Mouse (Mus musculus) liver, embryonic 14.5 days (tissue): ENCODE results near the gene Pttg1ip.

Experiments
- CTCF ChIP-seq: IDR thresholded peaks from 2 replicates; pipeline ENCODE4 v1.5.1; 2016; ENCODE audit warnings: antibody characterized with exemption, low read depth, control low read depth
- EP300 ChIP-seq: IDR thresholded peaks from 2 replicates; pipeline ENCODE4 v1.6.1; 2016; ENCODE audit warnings: antibody characterized with exemption, low read depth

DNA sequence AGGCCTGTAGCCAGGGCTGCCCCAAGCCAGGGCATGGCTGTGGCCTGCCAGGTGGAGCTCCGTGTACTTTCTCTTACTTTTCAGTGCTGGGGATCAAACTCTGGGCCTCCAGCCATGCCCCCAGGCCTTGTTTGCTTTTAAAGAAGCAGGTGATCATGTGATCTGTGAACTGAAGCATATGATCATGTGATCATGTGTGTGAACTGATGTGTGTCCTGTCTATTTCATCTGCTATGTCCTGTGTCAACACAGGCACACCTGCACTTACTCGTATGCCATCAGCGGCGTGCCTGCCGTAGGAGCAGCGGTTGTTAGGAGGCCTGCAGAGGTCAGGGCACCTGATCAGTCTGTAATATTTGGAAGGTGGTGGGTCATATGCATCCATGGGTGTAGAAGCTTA is 52.5 kb downstream of the Pttg1ip start:
- TF ChIP-seq CTCF = no peak
- TF ChIP-seq EP300 = no peak
